Mouse (Mus musculus) forebrain, embryonic 12.5 days (tissue): ENCODE results near the gene Rps6kl1. TPM values are rescaled to one million over a fixed set of nuclear protein-coding genes. Genes with fewer than 3 reads are reported as not detected.
A peak's percentile ranks its signal among the peaks of the same experiment; 100 is the strongest.
"Not testable (repeated sequence)": the region's sequence is repeated elsewhere in the genome, so short reads cannot be mapped to it uniquely, and the experiment has no call there.

Experiments
- ATAC-seq: fragments of 200-750 bp; cut with Nextera tagmentation; 2 replicates; pipeline ENCODE4 v1.8.0; 2017; ENCODE audit warnings: moderate TSS enrichment; ENCODE audit not compliant: low FRiP score
- H3K27ac ChIP-seq: fragments of 300-500 bp; sonication (generic); 2 replicates; pipeline ENCODE4 v1.5.1; 2016; ENCODE audit warnings: mild to moderate bottlenecking
- H3K27me3 ChIP-seq: fragments of 300-500 bp; sonication (generic); 2 replicates; pipeline ENCODE4 v1.6.1; 2016; ENCODE audit warnings: mild to moderate bottlenecking
- H3K36me3 ChIP-seq: fragments of 300-500 bp; sonication (generic); replicated peaks from 2 replicates; pipeline ENCODE4 v1.6.1; 2016; ENCODE audit warnings: mild to moderate bottlenecking
- H3K4me1 ChIP-seq: fragments of 300-500 bp; sonication (generic); 2 replicates; pipeline ENCODE4 v1.6.1; 2016
- H3K4me2 ChIP-seq: fragments of 300-500 bp; sonication (generic); 2 replicates; pipeline ENCODE4 v1.6.1; 2016; ENCODE audit warnings: mild to moderate bottlenecking, moderate library complexity
- H3K4me3 ChIP-seq: fragments of 300-500 bp; sonication (generic); replicated peaks from 2 replicates; pipeline ENCODE4 v1.5.1; 2016; ENCODE audit warnings: mild to moderate bottlenecking
- H3K9ac ChIP-seq: fragments of 300-500 bp; sonication (generic); 2 replicates; pipeline ENCODE4 v1.6.1; 2016; ENCODE audit warnings: mild to moderate bottlenecking
- H3K9me3 ChIP-seq: fragments of 300-500 bp; sonication (generic); 2 replicates; pipeline ENCODE4 v1.6.1; 2016
- WGBS: fragments of 180-500 bp; shearing (Covaris S2); methylation state at CpG from one replicate; pipeline ENCODE4 v1.1.7; 2016; 5-methylcytosine and 5-hydroxymethylcytosine counted together
- polyA plus RNA-seq: library from polyadenylated mRNA; unstranded; fragments of >200 nt; fragmentation: Nextera tagmentation; extraction: Ambion mirVana; gene quantifications from 2 replicates; pipeline ENCODE4 v1.2.1, GENCODE M21; 2016

Rps6kl1 gene
- polyA plus RNA-seq, 1 experiment from 2014 or later = 6.1 TPM

DNA sequence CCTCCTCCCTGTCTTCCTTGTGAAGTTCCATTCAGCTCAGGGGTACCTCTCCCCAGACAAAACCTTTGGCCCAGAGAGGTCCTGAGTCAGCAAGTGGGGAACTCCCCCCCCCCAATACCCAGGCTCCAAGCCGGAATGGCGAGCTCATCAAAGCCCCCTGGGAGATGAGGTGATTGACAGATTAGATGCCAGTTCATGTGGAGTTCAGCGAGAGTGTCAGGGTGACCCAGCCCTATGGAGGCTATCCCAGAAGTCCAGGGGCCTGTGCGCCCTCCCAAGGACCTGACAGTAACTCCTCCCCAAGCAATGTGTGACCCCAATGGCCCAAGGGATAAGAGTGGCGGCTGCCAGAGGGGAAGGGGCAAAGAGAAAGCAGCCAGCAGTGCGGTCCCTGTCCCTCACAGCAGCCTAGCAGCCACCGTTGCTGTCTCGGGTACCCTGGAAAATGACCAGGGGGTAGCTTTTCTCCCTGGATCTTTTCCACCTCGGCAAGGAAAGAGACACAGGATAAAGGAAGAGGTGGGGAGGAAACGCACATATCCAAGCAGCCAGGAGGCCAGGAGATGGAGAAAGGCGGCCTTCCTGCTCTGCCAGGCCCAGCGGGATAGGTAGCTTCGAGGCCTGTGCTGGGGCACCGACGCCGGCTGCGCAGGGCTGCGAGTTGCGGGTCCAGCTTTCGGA lies 603 bp downstream of the Rps6kl1 start:
- H3K4me1 ChIP-seq = peaks cover 11% of the 10 kb centered on the region
- no peak overlapping the region for H3K27ac ChIP-seq
- peak overlapping the region; percentile 40 for H3K4me3 ChIP-seq
- H3K9me3 ChIP-seq = no peaks in the 10 kb centered on the region
- peak overlapping the region; percentile 48 for H3K9ac ChIP-seq
- no peak for ATAC-seq
- H3K4me2 ChIP-seq = peak overlapping the region; percentile 58
- H3K27me3 ChIP-seq = peaks cover 37% of the 10 kb centered on the region
- WGBS = 9% methylated on average over 20 of the region's 20 CpGs
- H3K36me3 ChIP-seq = no peaks in the 10 kb centered on the region

DNA sequence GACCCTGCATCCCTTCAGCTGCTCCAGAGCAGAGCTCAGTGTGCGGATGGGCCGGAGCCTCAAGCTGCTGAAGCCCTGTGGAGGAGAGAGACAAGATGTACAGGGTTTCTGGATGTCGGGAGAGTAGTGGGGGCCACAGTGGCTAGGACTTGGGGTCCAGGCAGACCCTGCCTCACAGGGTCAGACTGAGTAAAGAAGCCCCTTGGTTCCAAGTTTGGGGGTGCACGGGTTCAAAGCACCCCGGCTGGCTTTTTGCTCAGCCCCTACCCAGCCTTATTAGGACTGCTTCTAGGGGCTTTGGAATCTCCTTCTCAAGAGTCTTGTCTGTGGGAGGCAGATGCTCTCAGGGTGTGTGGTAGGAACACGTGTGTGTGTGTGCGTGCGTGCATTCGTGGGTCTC lies 4.2 kb downstream of the Rps6kl1 start:
- H3K9me3 ChIP-seq = no peaks in the 10 kb centered on the region
- no peak overlapping the region for H3K4me3 ChIP-seq
- peaks cover 33% of the 10 kb centered on the region for H3K27me3 ChIP-seq
- WGBS = 75% methylated on average over 9 of the region's 9 CpGs
- H3K9ac ChIP-seq = no peak overlapping the region
- H3K4me2 ChIP-seq = no peak overlapping the region
- H3K36me3 ChIP-seq = no peaks in the 10 kb centered on the region
- ATAC-seq = no peak
- peaks cover 11% of the 10 kb centered on the region for H3K4me1 ChIP-seq
- H3K27ac ChIP-seq = no peak overlapping the region

DNA sequence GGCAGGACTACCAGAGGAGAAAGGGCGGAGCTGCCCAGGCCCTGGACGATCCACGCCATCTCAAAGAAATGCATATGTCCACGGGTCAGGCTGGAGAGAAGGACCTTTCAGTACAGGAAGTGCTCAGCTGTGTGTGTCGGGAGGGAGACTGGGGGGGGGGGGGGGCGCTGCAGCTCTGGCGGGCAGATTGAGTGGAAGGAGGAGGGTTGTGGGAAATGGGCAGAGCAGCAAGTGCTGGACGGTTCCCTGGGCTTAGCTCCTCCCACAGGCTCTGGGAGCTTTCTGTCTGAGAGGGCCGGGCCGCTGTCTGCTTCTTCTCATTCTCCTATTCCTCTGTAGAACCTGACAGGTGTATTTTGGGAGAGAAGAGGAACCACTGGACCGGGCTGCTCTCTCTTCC lies 4.7 kb downstream of the Rps6kl1 start:
- no peaks in the 10 kb centered on the region for H3K9me3 ChIP-seq
- ATAC-seq = no peak
- WGBS = 41% methylated on average over 6 of the region's 11 CpGs
- no peaks in the 10 kb centered on the region for H3K36me3 ChIP-seq
- H3K4me2 ChIP-seq = no peak overlapping the region
- H3K27ac ChIP-seq = no peak overlapping the region
- H3K4me3 ChIP-seq = no peak overlapping the region
- peaks cover 29% of the 10 kb centered on the region for H3K27me3 ChIP-seq
- peaks cover 11% of the 10 kb centered on the region for H3K4me1 ChIP-seq
- H3K9ac ChIP-seq = no peak overlapping the region

DNA sequence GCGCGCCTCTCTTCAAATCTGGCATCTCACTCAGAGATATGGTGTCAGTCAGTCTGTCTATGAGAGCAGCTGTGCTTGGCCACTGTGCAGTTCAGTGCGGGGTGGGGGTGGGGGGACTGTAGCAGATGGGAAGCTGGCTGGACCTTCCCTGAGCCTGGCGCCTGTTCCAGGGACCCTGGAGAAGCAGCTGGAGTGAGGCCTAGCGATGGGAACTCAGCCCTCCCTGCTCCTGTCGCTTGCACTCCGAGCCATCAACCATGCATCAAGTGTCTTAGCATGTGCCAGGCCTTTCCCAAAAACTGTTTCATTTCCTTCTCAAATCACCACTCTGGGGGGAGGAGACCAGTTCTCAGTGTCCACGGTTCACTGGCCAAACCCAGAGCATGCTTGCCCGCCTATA lies 5.4 kb downstream of the Rps6kl1 start:
- H3K27me3 ChIP-seq = peaks cover 22% of the 10 kb centered on the region
- H3K4me3 ChIP-seq = no peak overlapping the region
- WGBS = 78% methylated on average over 9 of the region's 9 CpGs
- H3K9me3 ChIP-seq = no peaks in the 10 kb centered on the region
- no peak overlapping the region for H3K9ac ChIP-seq
- H3K36me3 ChIP-seq = no peaks in the 10 kb centered on the region
- H3K4me1 ChIP-seq = peaks cover 5% of the 10 kb centered on the region; the same call in 1 of the 2 replicates
- ATAC-seq = no peak
- no peak overlapping the region; the same call in 1 of the 2 replicates for H3K27ac ChIP-seq
- H3K4me2 ChIP-seq = no peak overlapping the region

DNA sequence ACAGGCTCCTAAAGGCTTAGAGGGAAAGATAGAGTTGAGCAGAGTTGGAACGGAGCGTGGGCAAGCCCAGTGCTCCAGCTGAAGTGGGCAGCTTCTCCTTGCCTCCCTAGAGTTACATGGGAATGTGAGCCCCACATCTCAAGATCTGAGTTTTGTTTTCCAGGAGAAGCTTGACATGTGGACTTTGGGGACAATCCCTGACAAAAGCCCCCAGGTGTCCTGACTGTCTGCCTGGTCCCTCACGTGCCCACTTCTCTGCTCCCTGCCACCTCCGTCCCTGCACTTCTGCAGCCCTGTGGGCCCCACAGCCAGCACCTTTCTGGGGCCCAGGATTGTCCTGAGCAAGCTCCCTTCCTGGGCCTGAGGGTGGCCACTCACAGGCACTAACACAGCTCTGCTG lies 6.2 kb downstream of the Rps6kl1 start:
- Histone ChIP-seq H3K4me2 (no peak overlapping the region), H3K36me3 (no peaks in the 10 kb centered on the region)
- 92% methylated on average over 4 of the region's 4 CpGs for WGBS

DNA sequence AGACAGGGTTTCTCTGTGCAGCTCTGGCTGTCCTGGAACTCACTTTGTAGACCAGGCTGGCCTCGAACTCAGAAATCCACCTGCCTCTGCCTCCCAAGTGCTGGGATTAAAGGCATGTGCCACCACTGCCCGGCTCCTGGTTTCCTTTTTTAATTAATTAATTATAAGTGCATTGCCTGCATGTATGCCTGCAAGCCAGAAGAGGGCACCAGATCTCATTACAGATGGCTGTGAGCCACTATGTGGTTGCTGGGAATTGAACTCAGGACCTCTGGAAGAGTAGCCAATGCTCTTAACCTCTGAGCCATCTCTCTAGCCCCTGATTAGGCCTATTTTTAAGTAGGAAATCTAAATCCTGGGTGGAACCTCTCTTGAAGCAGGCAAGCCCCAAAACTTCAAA lies 6.8 kb downstream of the Rps6kl1 start:
- WGBS = 68% methylated on average over 2 of the region's 2 CpGs
- H3K4me1 ChIP-seq, H3K4me2 ChIP-seq, H3K36me3 ChIP-seq, H3K9ac ChIP-seq, ATAC-seq, H3K4me3 ChIP-seq, H3K9me3 ChIP-seq, H3K27ac ChIP-seq: not testable (repeated sequence)
- H3K27me3 ChIP-seq = peaks cover 18% of the 10 kb centered on the region

More for the DNA sequence above, 6.2 kb downstream of the Rps6kl1 start:
- ATAC-seq = no peak
- Histone ChIP-seq H3K4me3 (no peak overlapping the region), H3K9ac (no peak overlapping the region), H3K9me3 (no peaks in the 10 kb centered on the region), H3K27ac (no peak overlapping the region), H3K27me3 (peaks cover 20% of the 10 kb centered on the region), H3K4me1 (no peaks in the 10 kb centered on the region)

DNA sequence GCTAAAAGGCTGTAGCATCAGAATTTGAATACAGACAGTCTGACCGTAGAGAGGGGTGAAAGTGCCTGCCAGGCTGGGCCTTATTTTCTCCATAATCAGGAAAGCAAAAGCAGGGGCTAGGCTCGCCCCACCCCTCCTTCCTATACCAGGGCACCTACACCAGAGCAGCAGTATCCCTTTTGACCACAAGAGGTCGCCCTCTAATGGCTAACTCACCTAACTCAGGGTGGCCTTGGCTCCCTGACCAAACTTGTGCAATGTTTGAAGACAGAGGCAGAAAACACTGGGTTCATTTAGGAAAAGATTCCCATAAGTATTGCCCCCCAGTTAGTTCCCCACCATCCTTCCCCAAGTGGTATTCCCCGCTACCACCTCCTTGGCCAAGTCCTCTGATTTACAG lies 8.3 kb downstream of the Rps6kl1 start:
- Histone ChIP-seq H3K9ac (no peak overlapping the region), H3K9me3 (no peaks in the 10 kb centered on the region), H3K4me2 (no peak overlapping the region), H3K36me3 (no peaks in the 10 kb centered on the region), H3K27ac (no peak overlapping the region), H3K27me3 (peaks cover 21% of the 10 kb centered on the region), H3K4me3 (no peak overlapping the region), H3K4me1 (no peaks in the 10 kb centered on the region)
- peak; percentile 67; the same call in 1 of the 2 replicates for ATAC-seq
- 15% methylated on average over 4 of the region's 4 CpGs for whole genome bisulfite sequencing

DNA sequence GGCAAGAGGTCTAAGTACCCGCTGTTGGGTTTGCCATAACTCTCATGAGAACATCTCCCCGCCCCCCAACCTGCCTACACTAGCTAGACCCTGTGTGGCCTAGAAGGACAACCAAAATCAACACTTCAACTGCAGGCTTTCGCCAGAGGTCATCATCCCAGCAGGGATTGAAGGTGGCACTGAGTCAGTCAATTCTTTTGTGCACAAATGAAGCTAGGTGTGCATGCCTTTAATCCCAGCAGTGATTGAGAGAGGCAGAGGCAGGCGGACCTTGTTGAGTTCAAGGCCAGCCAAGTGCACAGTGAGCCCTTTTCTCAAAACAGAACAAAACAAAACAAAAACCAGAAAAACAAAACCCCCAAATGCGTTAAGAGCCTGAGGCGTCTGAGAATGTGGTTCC lies 10.0 kb downstream of the Rps6kl1 start:
- no peak overlapping the region for H3K9ac ChIP-seq
- WGBS = 81% methylated on average over 6 of the region's 6 CpGs
- H3K9me3 ChIP-seq = no peaks in the 10 kb centered on the region
- H3K27ac ChIP-seq = no peak overlapping the region
- H3K4me3 ChIP-seq = no peak overlapping the region
- H3K4me1 ChIP-seq = no peaks in the 10 kb centered on the region
- ATAC-seq = no peak
- H3K36me3 ChIP-seq = peaks cover 3% of the 10 kb centered on the region; the same call in 1 of the 2 replicates
- peaks cover 13% of the 10 kb centered on the region; the same call in 1 of the 2 replicates for H3K27me3 ChIP-seq
- no peak overlapping the region for H3K4me2 ChIP-seq

DNA sequence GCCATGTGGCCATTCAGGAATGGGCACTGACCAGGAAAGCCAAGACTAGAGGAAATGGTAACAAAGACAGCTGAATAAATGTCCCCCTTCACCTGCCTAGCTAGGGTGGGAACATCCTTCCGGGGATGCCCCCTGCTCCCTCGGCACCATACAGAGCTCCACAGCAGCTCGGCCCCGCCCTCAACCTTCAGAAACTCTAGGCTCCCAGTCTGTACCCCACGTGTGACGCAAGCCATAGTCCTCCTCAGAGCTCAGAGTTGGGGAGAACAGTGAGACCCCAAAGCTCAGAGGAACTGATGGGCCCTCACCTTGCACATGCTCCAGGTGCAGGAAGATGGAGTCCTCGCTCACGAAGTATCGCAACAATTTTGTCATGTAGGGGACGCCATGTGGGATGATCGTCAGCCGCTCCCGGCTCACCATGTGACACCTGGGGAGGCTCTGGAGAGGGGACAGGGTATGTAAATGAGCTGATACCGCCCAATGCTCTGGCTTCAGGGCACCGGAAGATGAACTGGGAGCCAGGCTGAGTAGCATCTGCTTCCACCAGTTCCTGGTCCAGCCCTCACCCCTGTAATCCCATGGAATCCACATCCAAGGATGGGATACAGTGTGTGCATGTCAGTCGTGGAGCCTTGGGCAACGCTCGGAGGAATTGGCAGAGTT lies 10.9 kb downstream of the Rps6kl1 start:
- Histone ChIP-seq H3K27me3 (peaks cover 13% of the 10 kb centered on the region; the same call in 1 of the 2 replicates), H3K36me3 (peaks cover 12% of the 10 kb centered on the region), H3K27ac (no peak overlapping the region), H3K4me1 (no peaks in the 10 kb centered on the region), H3K9ac (no peak overlapping the region), H3K4me2 (no peak overlapping the region), H3K4me3 (no peak overlapping the region), H3K9me3 (no peaks in the 10 kb centered on the region)
- WGBS = 54% methylated on average over 18 of the region's 18 CpGs
- no peak for ATAC-seq

DNA sequence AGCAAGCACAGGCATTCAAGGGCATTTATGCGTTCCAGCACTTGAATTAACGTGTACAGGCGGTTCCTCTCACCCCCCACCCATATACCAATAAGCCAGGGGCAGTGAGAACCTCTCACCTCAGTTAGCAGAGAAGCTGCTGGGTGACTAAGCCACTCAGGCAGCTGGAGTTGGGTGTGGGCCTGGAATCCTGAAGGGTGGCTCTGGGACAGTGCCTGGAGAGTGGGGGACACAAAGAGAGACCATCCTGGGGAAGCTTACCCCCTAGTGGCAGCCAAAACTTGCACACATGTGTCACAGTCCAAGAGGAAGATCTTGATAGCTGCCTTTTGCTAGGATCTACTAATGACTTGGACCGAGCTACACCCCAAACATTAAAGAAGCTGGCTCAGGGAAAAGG lies 14.4 kb downstream of the Rps6kl1 start:
- Histone ChIP-seq H3K4me1 (no peaks in the 10 kb centered on the region), H3K27me3 (peaks cover 13% of the 10 kb centered on the region; the same call in 1 of the 2 replicates), H3K9me3 (no peaks in the 10 kb centered on the region), H3K36me3 (peaks cover 41% of the 10 kb centered on the region), H3K4me3 (no peak overlapping the region), H3K27ac (no peak overlapping the region), H3K9ac (no peak overlapping the region), H3K4me2 (no peak overlapping the region)
- no peak for ATAC-seq
- 75% methylated on average over 4 of the region's 4 CpGs for WGBS

DNA sequence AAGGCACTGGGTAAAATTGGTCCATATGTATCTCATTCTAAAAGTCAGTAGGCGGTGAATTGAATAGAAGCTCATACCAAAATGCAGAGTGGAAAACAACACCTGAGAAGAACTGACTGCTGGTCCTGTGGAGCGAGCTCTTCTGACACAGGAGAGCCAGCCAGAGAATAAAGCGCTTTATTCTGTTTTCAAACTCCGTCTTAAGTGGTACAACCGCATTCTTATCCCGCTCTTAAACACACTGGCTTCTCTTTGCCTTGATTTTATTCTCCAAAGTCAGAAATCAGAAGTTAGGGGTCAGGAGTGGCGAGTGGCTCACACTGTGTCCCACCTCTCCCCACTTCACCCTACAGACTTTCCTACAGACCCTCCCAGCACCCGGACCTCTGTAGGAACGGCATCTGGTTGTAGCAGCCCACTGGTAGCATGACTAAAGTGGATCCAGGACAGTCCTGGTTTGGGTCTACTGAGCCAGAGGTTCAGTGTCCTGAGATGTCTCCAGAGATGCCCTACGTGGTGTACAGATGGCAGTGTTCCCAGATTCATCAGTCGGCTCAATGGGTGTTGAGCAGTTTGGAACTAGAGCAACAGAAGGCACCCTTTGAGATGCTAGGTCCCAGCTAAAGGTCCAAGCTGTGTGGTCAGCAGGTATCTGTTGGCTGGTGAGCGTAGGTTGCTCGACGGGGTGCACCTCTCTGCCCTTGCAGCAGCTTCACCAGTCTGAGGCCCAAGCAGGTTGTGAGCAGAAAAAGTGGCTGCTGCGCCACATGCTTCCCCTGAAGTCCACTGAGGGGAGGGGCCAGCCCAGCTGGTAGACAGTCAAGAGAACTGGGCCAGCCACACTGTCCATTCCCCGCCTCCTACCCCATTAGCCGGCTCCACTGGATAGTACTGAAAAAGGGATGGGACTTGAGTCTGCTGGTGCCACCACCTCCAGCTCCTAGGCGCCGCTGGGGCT lies 15.3 kb downstream of the Rps6kl1 start:
- WGBS = 85% methylated on average over 19 of the region's 19 CpGs
- Histone ChIP-seq H3K27ac (no peak overlapping the region), H3K36me3 (peaks cover 49% of the 10 kb centered on the region), H3K4me2 (no peak overlapping the region), H3K4me3 (no peak overlapping the region), H3K9ac (no peak overlapping the region), H3K4me1 (no peaks in the 10 kb centered on the region), H3K27me3 (peaks cover 13% of the 10 kb centered on the region; the same call in 1 of the 2 replicates), H3K9me3 (no peaks in the 10 kb centered on the region)
- ATAC-seq = no peak
